Mouse (Mus musculus): ENCODE measurements at regions not wholly inside any gene's neighbourhood (a gene's known extent, or its start where the extent isn't known, plus 50 kb on each side); places are given as distances from the start of the nearest gene placed in this dataset.

GRCm38 (mm10) chr6:141027353-141027752 is 221.7 kb upstream of the Pde3a start:
- Histone ChIP-seq H3K4me1 (ENCODE audit: control insufficient read depth in 1 of 2, insufficient read depth in 2 of 2, low read length in 2 of 2) (no peaks in the 10 kb centered on the region), H3K79me2 (ENCODE audit: control insufficient read depth, insufficient read depth, low read length, poor library complexity) (no peaks in the 10 kb centered on the region), H3K9me3 (replicated peaks; ENCODE audit: insufficient read depth, low read length) (no peaks in the 10 kb centered on the region), H3K27me3 (ENCODE audit: control insufficient read depth in 1 of 2, insufficient read depth in 2 of 2, low read length in 2 of 2) (no peaks in the 10 kb centered on the region), H3K27ac (ENCODE audit: control insufficient read depth, low read depth, low read length) (no peak overlapping the region), H3K4me3 (ENCODE audit: control insufficient read depth in 1 of 2, insufficient read depth in 1 of 2, low read depth in 2 of 2, low read length in 2 of 2) (no peak overlapping the region), H3K36me3 (ENCODE audit: control insufficient read depth in 1 of 2, insufficient read depth in 2 of 2, low read length in 2 of 2) (no peaks in the 10 kb centered on the region), H3K9ac (ENCODE audit: control insufficient read depth, low read depth, low read length, poor library complexity, severe bottlenecking) (no peak overlapping the region)
- TF ChIP-seq USF1 (IDR thresholded peaks at IDR 0.05; ENCODE audit: low read depth, low read length) = no peak
- no peak for TF ChIP-seq MAFK (IDR thresholded peaks at IDR 0.05; ENCODE audit: borderline replicate concordance, low read depth, low read length)
- TF ChIP-seq UBTF (IDR thresholded peaks at IDR 0.05; ENCODE audit: borderline replicate concordance, insufficient read depth, low read depth, low read length) = no peak
- no peak for TF ChIP-seq MYB (IDR thresholded peaks at IDR 0.05; ENCODE audit: low read depth, low read length)
- no peak for TF ChIP-seq E2F4 (IDR thresholded peaks at IDR 0.05; ENCODE audit: borderline replicate concordance, low read depth, low read length)
- no peak for TF ChIP-seq KAT2A (conservative IDR thresholded peaks at IDR 0.05; ENCODE audit: low read depth, low read length)
- no peak for TF ChIP-seq TBP (IDR thresholded peaks at IDR 0.05; ENCODE audit: low read depth, low read length)
- no peak for TF ChIP-seq POLR2A (IDR thresholded peaks at IDR 0.05; ENCODE audit: control insufficient read depth in 1 of 2, insufficient read depth in 1 of 2, low read depth in 1 of 2, low read length in 2 of 2, poor library complexity in 1 of 2)
- TF ChIP-seq ZC3H11A (IDR thresholded peaks at IDR 0.05; ENCODE audit: low read depth, low read length) = no peak
- DNase-seq (ENCODE audit: low read depth, low spot score) = no peak

- H3K9ac ChIP-seq (ENCODE audit: control insufficient read depth, low read depth, low read length, poor library complexity, severe bottlenecking) = no peak overlapping the region
- no peaks in the 10 kb centered on the region for H3K36me3 ChIP-seq (ENCODE audit: control insufficient read depth in 1 of 2, insufficient read depth in 2 of 2, low read length in 2 of 2)
- TF ChIP-seq SIN3A (IDR thresholded peaks at IDR 0.05; ENCODE audit: low read length) (no peak), POLR2AphosphoS5 (IDR thresholded peaks at IDR 0.05; ENCODE audit: borderline replicate concordance, low read depth, low read length) (no peak), NELFE (IDR thresholded peaks at IDR 0.05; ENCODE audit: low read depth, low read length) (no peak), E2F4 (IDR thresholded peaks at IDR 0.05; ENCODE audit: borderline replicate concordance, low read depth, low read length) (no peak), RCOR1 (IDR thresholded peaks at IDR 0.05; ENCODE audit: low read depth, low read length) (no peak), ETS1 (IDR thresholded peaks at IDR 0.05; ENCODE audit: low read depth, low read length) (no peak), CHD1 (IDR thresholded peaks at IDR 0.05; ENCODE audit: low read depth, low read length) (no peak), USF1 (IDR thresholded peaks at IDR 0.05; ENCODE audit: low read depth, low read length) (no peak), GATA1 (IDR thresholded peaks at IDR 0.05; ENCODE audit: low read depth, low read length) (no peak), MYB (IDR thresholded peaks at IDR 0.05; ENCODE audit: low read depth, low read length) (no peak)
- no peaks in the 10 kb centered on the region for H3K27me3 ChIP-seq (ENCODE audit: control insufficient read depth in 1 of 2, insufficient read depth in 2 of 2, low read length in 2 of 2)
- no peaks in the 10 kb centered on the region for H3K79me2 ChIP-seq (ENCODE audit: control insufficient read depth, insufficient read depth, low read length, poor library complexity)
- no peak overlapping the region for H3K4me3 ChIP-seq (ENCODE audit: control insufficient read depth in 1 of 2, insufficient read depth in 1 of 2, low read depth in 2 of 2, low read length in 2 of 2)
- H3K27ac ChIP-seq (ENCODE audit: control insufficient read depth, low read depth, low read length) = no peak overlapping the region
- DNase-seq (ENCODE audit: low read depth, low spot score) = no peak
- no peaks in the 10 kb centered on the region for H3K4me1 ChIP-seq (ENCODE audit: control insufficient read depth in 1 of 2, insufficient read depth in 2 of 2, low read length in 2 of 2)
- H3K9me3 ChIP-seq (replicated peaks; ENCODE audit: insufficient read depth, low read length) = no peaks in the 10 kb centered on the region
Observed at GRCm38 (mm10) chr6:141027787-141028186, 221.3 kb upstream of the Pde3a start.

All from MEL (cell line).